Mouse (Mus musculus) hindbrain, embryonic 16.5 days (tissue): Measurements from ENCODE around the gene Odc1. TPM values are rescaled to one million over a fixed set of nuclear protein-coding genes. Genes with fewer than 3 reads are reported as not detected.

ENCODE experiments used
- ATAC-seq: fragments of 200-750 bp; cut with Nextera tagmentation; 2 replicates; pipeline ENCODE4 v1.8.0; 2017; ENCODE audit warnings: moderate TSS enrichment, moderate library complexity
- H3K27ac ChIP-seq: fragments of 300-500 bp; sonication (generic); 2 replicates; pipeline ENCODE4 v1.5.1; 2014; ENCODE audit warnings: low read depth, mild to moderate bottlenecking, control low read depth, low read length, moderate library complexity
- H3K27me3 ChIP-seq: fragments of 300-500 bp; sonication (generic); replicated peaks from 2 replicates; pipeline ENCODE4 v1.6.1; 2014; ENCODE audit warnings: low read length; ENCODE audit not compliant: control insufficient read depth, insufficient read depth
- H3K36me3 ChIP-seq: fragments of 300-500 bp; sonication (generic); 2 replicates; pipeline ENCODE4 v1.6.1; 2014; ENCODE audit warnings: mild to moderate bottlenecking, low read length, moderate library complexity, mixed read lengths; ENCODE audit not compliant: control insufficient read depth, insufficient read depth
- H3K4me1 ChIP-seq: fragments of 300-500 bp; sonication (generic); 2 replicates; pipeline ENCODE4 v1.6.1; 2014; ENCODE audit warnings: low read depth, low read length; ENCODE audit not compliant: control insufficient read depth, insufficient read depth
- H3K4me2 ChIP-seq: fragments of 300-500 bp; sonication (generic); 2 replicates; pipeline ENCODE4 v1.6.1; 2014; ENCODE audit warnings: mild to moderate bottlenecking, low read length, control low read depth, moderate library complexity
- H3K4me3 ChIP-seq: fragments of 300-500 bp; sonication (generic); 2 replicates; pipeline ENCODE4 v1.5.1; 2014; ENCODE audit warnings: mild to moderate bottlenecking, low read length, control low read depth, moderate library complexity
- H3K9ac ChIP-seq: fragments of 300-500 bp; sonication (generic); 2 replicates; pipeline ENCODE4 v1.6.1; 2014; ENCODE audit warnings: low read depth, mild to moderate bottlenecking, control low read depth, low read length, moderate library complexity
- H3K9me3 ChIP-seq: fragments of 300-500 bp; sonication (generic); 2 replicates; pipeline ENCODE4 v1.6.1; 2014; ENCODE audit warnings: mild to moderate bottlenecking, low read length, moderate library complexity; ENCODE audit not compliant: control insufficient read depth
- WGBS: fragments of 180-500 bp; shearing (Covaris S2); extraction: QIAGEN DNeasy Blood & Tissue Kit; methylation state at CpG from one replicate; pipeline ENCODE4 v1.1.7; 2014; 5-methylcytosine and 5-hydroxymethylcytosine counted together
- polyA plus RNA-seq: library from polyadenylated mRNA; unstranded; fragments of >200 nt; fragmentation: Nextera tagmentation; extraction: Ambion mirVana; gene quantifications from 2 replicates; pipeline ENCODE4 v1.2.1, GENCODE M21; 2015

Gene Odc1
- polyA plus RNA-seq, 1 experiment from 2014 or later = 116 TPM

DNA sequence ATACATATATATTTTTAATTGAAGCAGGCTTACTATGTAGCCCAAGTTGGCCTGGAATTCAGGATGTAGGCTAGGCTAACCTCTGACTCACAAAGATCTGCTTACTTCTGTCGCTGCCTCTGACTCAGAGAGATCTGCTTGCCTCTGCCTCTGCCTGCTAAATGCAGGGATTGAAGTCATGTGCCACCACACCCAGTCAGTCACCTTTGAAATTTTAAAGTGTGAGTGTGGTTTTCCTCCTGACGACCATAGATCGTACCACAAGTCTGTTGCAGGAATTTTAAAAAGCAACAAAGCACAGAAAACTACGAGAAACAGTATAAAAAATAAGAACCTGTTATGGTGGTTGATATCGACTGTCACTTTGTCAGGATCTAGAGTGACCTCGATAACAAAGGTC is 33.6 kb upstream of the Odc1 start:
- Histone ChIP-seq H3K9ac (no peak overlapping the region), H3K36me3 (no peaks in the 10 kb centered on the region), H3K4me1 (no peaks in the 10 kb centered on the region), H3K27me3 (no peaks in the 10 kb centered on the region), H3K4me3 (no peak overlapping the region), H3K4me2 (no peak overlapping the region), H3K9me3 (no peaks in the 10 kb centered on the region), H3K27ac (no peak overlapping the region)
- no peak for ATAC-seq
- 94% methylated on average over 6 of the region's 6 CpGs for WGBS

DNA sequence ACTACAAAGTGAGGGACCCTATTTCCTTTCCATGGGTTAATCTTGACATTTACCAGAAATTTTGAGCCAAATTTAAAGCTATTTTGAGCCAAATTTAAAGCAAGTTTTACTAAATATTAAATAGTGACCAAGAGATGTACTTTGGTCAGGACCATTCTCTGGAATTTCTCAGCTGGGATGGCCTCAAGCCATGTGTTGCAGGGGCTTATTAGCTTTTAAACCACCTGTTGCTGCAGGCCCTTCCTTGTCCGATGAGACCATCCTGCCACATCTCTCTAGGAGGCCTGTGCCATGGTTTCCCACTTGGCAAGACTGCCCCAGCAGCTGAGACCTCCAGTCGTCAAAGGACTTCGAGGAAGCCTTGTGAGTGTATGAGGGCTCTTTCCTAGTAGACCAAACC is 15.4 kb upstream of the Odc1 start:
- Histone ChIP-seq H3K4me3 (no peak overlapping the region), H3K4me2 (no peak overlapping the region), H3K27me3 (no peaks in the 10 kb centered on the region), H3K36me3 (no peaks in the 10 kb centered on the region), H3K27ac (no peak overlapping the region), H3K9me3 (no peaks in the 10 kb centered on the region), H3K9ac (no peak overlapping the region), H3K4me1 (no peaks in the 10 kb centered on the region)
- WGBS = 79% methylated on average over 3 of the region's 3 CpGs
- no peak for ATAC-seq

DNA sequence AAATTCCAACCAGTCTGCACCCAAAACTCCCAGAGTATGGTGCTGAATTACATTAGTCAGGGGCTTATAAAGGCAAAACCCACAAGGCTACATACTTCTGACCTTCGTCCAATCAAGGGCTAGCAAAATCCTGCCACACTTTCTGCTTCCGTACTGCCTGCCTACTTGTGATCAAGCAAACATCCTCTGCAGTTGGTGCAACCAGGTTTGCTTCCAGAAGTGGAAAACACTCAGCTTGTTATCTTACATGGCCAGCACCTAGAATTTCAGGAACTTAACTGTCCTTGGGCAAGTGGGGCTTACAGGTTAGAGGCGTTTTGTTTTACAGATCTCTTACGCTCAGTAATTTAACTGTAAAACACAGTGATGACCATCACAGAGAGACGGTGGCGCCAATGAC is 14.9 kb upstream of the Odc1 start:
- no peaks in the 10 kb centered on the region for H3K27me3 ChIP-seq
- no peaks in the 10 kb centered on the region for H3K4me1 ChIP-seq
- H3K4me2 ChIP-seq = no peak overlapping the region
- no peak overlapping the region for H3K4me3 ChIP-seq
- ATAC-seq = no peak
- no peak overlapping the region for H3K9ac ChIP-seq
- no peak overlapping the region for H3K27ac ChIP-seq
- WGBS = 91% methylated on average over 6 of the region's 6 CpGs
- H3K9me3 ChIP-seq = no peaks in the 10 kb centered on the region
- no peaks in the 10 kb centered on the region for H3K36me3 ChIP-seq

GRCm38 (mm10) chr12:17530825-17531224 is 13.8 kb upstream of the Odc1 start:
- Histone ChIP-seq H3K27me3 (no peaks in the 10 kb centered on the region), H3K4me3 (no peak overlapping the region), H3K9ac (no peak overlapping the region), H3K36me3 (no peaks in the 10 kb centered on the region), H3K4me1 (no peaks in the 10 kb centered on the region), H3K27ac (no peak overlapping the region), H3K4me2 (no peak overlapping the region), H3K9me3 (no peaks in the 10 kb centered on the region)
- WGBS = 71% methylated on average over 4 of the region's 4 CpGs
- ATAC-seq = no peak

DNA sequence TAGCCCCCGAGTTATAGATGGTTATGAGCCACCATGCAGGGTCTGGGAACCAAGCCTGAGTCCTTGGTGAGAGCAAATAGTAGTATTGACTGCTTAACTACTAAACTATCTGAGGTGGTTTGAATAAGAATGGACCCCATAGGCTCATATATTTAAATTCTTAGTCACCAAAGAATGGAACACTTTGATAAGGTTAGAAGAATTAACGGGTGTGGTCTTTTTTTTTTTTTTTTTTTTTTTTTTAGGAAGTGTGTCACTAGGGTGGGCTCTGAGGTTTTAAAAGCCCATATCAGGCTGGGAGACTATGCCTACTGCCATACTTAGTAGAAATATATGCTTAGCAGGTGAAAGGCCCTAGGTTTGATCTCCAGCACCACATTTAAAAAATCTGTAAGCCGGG is 8.4 kb upstream of the Odc1 start:
- H3K36me3 ChIP-seq = no peaks in the 10 kb centered on the region
- no peak overlapping the region for H3K4me2 ChIP-seq
- H3K4me1 ChIP-seq = no peaks in the 10 kb centered on the region
- no peaks in the 10 kb centered on the region for H3K27me3 ChIP-seq
- no peak overlapping the region for H3K9ac ChIP-seq
- WGBS = 91% methylated on average over 3 of the region's 3 CpGs
- no peak for ATAC-seq
- H3K27ac ChIP-seq = no peak overlapping the region
- no peaks in the 10 kb centered on the region for H3K9me3 ChIP-seq
- H3K4me3 ChIP-seq = no peak overlapping the region

GRCm38 (mm10) chr12:17537147-17537546 is 7.4 kb upstream of the Odc1 start:
- Histone ChIP-seq H3K4me2 (no peak overlapping the region), H3K4me1 (no peaks in the 10 kb centered on the region), H3K27me3 (no peaks in the 10 kb centered on the region), H3K27ac (no peak overlapping the region), H3K4me3 (no peak overlapping the region), H3K9me3 (no peaks in the 10 kb centered on the region), H3K36me3 (no peaks in the 10 kb centered on the region), H3K9ac (no peak overlapping the region)
- WGBS = 85% methylated on average over 3 of the region's 3 CpGs
- ATAC-seq = no peak

- no peaks in the 10 kb centered on the region for H3K9me3 ChIP-seq
- H3K27me3 ChIP-seq = no peaks in the 10 kb centered on the region
- no peak overlapping the region for H3K9ac ChIP-seq
- no peak overlapping the region for H3K4me3 ChIP-seq
- no peak overlapping the region for H3K4me2 ChIP-seq
- no peak for ATAC-seq
- no peak overlapping the region for H3K27ac ChIP-seq
- H3K4me1 ChIP-seq = no peaks in the 10 kb centered on the region
- H3K36me3 ChIP-seq = no peaks in the 10 kb centered on the region
- WGBS = 86% methylated on average over 3 of the region's 3 CpGs
These were observed 6.5 kb upstream of the Odc1 start for GRCm38 (mm10) chr12:17538087-17538486.

- WGBS = 68% methylated on average over 6 of the region's 6 CpGs
- no peak for ATAC-seq
- H3K4me2 ChIP-seq = no peak overlapping the region
- no peak overlapping the region for H3K27ac ChIP-seq
- no peak overlapping the region for H3K9ac ChIP-seq
- H3K27me3 ChIP-seq = no peaks in the 10 kb centered on the region
- H3K36me3 ChIP-seq = no peaks in the 10 kb centered on the region
- H3K9me3 ChIP-seq = no peaks in the 10 kb centered on the region
- H3K4me3 ChIP-seq = no peak overlapping the region
- H3K4me1 ChIP-seq = no peaks in the 10 kb centered on the region
These were observed 5.6 kb upstream of the Odc1 start for GRCm38 (mm10) chr12:17539041-17539440.

GRCm38 (mm10) chr12:17540040-17540552 is 4.5 kb upstream of the Odc1 start:
- Histone ChIP-seq H3K9ac (no peak overlapping the region), H3K4me2 (no peak overlapping the region), H3K4me3 (no peak overlapping the region), H3K27ac (no peak overlapping the region), H3K4me1 (no peaks in the 10 kb centered on the region), H3K9me3 (no peaks in the 10 kb centered on the region), H3K36me3 (no peaks in the 10 kb centered on the region), H3K27me3 (no peaks in the 10 kb centered on the region)
- ATAC-seq = no peak
- 87% methylated on average over 6 of the region's 6 CpGs for WGBS

DNA sequence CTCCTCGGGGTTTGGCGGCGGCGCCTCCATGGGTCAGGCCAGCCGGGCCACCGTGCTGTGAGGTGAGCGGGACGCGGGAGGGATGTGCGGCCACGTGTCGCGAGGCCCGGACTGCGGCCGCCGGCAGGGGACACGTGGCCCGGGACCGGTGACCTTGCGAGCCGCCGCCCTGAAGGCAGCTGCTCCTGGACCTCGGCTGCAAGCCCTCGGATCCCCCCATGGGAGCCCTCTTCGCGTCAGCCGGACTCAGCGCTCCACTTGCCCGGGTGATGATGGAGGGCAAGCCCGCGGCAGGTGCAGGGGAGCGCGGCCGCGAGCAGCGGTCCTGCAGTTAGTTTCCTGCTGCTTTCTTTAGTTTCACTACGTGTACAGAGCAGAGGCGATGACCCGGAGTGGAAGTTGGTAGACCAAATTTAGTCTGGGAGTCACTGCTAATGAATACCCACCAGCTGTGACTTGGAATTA is 545 bp downstream of the Odc1 start:
- peak overlapping the region; percentile 91 for H3K9ac ChIP-seq
- no peaks in the 10 kb centered on the region for H3K27me3 ChIP-seq
- peak overlapping the region; percentile 97 for H3K4me3 ChIP-seq
- peak; percentile 57 for ATAC-seq
- H3K27ac ChIP-seq = peak overlapping the region; percentile 90
- 0% methylated on average over 39 of the region's 40 CpGs for WGBS
- H3K9me3 ChIP-seq = no peaks in the 10 kb centered on the region
- H3K4me1 ChIP-seq = peaks cover 11% of the 10 kb centered on the region
- H3K36me3 ChIP-seq = peaks cover 12% of the 10 kb centered on the region
- peak overlapping the region; percentile 81 for H3K4me2 ChIP-seq
